Mouse (Mus musculus) activated CD4-positive, CD25-positive, alpha-beta regulatory T cell, adult 4 months (primary cell): ENCODE results near the gene Egfem1. TPM values are rescaled to one million over a fixed set of nuclear protein-coding genes. Genes with fewer than 3 reads are reported as not detected.

Source experiments
- ATAC-seq: one replicate; pipeline ENCODE4 v1.8.0; 2017
- polyA plus RNA-seq, 2 experiments: library from polyadenylated mRNA; unstranded; fragments of 100-300 nt; shearing (Covaris generic); gene quantifications; one replicate each; pipeline ENCODE4 v1.2.1; 2017

The Egfem1 gene
- not detected for polyA plus RNA-seq

GRCm38 (mm10) chr3:29081952-29082295, at the start of gene Egfem1:
Egfem1 (plus strand) TSS chr3:29082023.
- no peak for ATAC-seq

GRCm38 (mm10) chr3:29033107-29033506, 48.7 kb upstream of the Egfem1 start:
- no peak for ATAC-seq

- no peak for ATAC-seq
Measured at GRCm38 (mm10) chr3:29036146-29036545, 45.7 kb upstream of the Egfem1 start.

- ATAC-seq: no peak
Measured at GRCm38 (mm10) chr3:29036620-29037019, 45.2 kb upstream of the Egfem1 start.

GRCm38 (mm10) chr3:29040064-29040463, 41.8 kb upstream of the Egfem1 start:
- no peak for ATAC-seq

GRCm38 (mm10) chr3:29046281-29046680, 35.5 kb upstream of the Egfem1 start:
- ATAC-seq: no peak

GRCm38 (mm10) chr3:29047273-29047932, 34.4 kb upstream of the Egfem1 start:
- ATAC-seq: no peak

GRCm38 (mm10) chr3:29063156-29063555, 18.7 kb upstream of the Egfem1 start:
- no peak for ATAC-seq

GRCm38 (mm10) chr3:29068428-29069098, 13.3 kb upstream of the Egfem1 start:
- no peak for ATAC-seq

- no peak for ATAC-seq
Measured at GRCm38 (mm10) chr3:29071315-29071714, 10.5 kb upstream of the Egfem1 start.

GRCm38 (mm10) chr3:29081517-29081916, 306 bp upstream of the Egfem1 start:
- no peak for ATAC-seq

- no peak for ATAC-seq
Measured at GRCm38 (mm10) chr3:29082296-29082995, 623 bp downstream of the Egfem1 start.

- ATAC-seq: no peak
Measured at GRCm38 (mm10) chr3:29082996-29083350, 1.1 kb downstream of the Egfem1 start.

- ATAC-seq: no peak
Measured at GRCm38 (mm10) chr3:29098467-29098866, 16.6 kb downstream of the Egfem1 start.

- no peak for ATAC-seq
Measured at GRCm38 (mm10) chr3:29106016-29106723, 24.3 kb downstream of the Egfem1 start.

GRCm38 (mm10) chr3:29107134-29107533, 25.3 kb downstream of the Egfem1 start:
- ATAC-seq: no peak

GRCm38 (mm10) chr3:29110321-29110720, 28.5 kb downstream of the Egfem1 start:
- ATAC-seq: no peak

- no peak for ATAC-seq
Measured at GRCm38 (mm10) chr3:29114517-29114916, 32.7 kb downstream of the Egfem1 start.

- ATAC-seq: no peak
Measured at GRCm38 (mm10) chr3:29117379-29117778, 35.6 kb downstream of the Egfem1 start.

GRCm38 (mm10) chr3:29122556-29122955, 40.7 kb downstream of the Egfem1 start:
- no peak for ATAC-seq

- ATAC-seq: no peak
Measured at GRCm38 (mm10) chr3:29132054-29132931, 50.5 kb downstream of the Egfem1 start.

GRCm38 (mm10) chr3:29134509-29134908, 52.7 kb downstream of the Egfem1 start:
- ATAC-seq: no peak
